Mouse (Mus musculus) adrenal gland, adult 8-10 months (tissue): ENCODE results near the gene Slc6a9. TPM values are rescaled to one million over a fixed set of nuclear protein-coding genes. Genes with fewer than 3 reads are reported as not detected.

Experiments
- DNase-seq: peaks from one replicate; pipeline ENCODE4 v3.0.0; 2022
- total RNA-seq, 4 experiments: library from RNA; stranded (reverse); gene quantifications; 2 replicates each; pipeline ENCODE4 v1.2.4; 2022

Slc6a9 gene
- total RNA-seq, 4 experiments from 2014 or later = 15.7 to 23.6 (median 19.2) TPM

DNA sequence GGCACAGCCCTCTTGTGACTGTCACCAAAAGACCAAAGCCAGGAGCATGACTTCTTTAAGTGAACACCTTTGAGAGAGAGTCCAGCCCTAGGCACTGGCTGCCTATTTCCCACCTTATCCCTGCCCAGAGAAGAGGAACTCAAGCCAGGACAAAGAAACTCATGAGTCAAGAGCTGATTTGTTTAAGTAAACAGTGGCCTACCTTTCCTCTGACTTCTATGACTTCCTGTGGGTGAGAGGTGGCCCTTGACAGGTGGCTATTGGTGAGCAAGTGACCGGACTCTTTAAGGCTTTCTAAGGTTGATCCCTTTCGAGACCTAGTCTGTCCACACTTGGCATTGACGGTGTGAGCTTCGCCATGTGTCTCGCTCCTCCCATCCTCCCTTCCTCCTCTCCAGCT lies 6.5 kb downstream of the Slc6a9 start:
- no peak for DNase-seq

DNA sequence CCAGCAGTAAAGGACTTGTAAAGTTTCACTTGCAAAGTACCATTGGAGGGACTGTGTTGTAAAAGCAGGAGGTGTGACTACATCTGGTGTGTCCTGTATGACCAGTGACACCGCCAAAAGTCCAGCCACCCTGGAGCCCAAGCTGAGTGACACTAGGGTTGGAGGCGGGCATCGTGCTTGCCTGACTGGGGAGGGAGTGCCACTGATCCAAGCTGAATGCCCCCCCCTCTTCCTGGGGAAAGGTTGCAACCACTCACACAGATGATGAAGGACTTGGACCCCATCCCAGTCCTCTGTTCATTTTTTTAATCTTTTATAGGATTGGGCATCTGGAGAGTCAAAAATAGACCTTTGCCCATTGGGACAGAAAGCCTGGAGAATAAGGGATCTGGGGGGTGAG lies 7.3 kb downstream of the Slc6a9 start:
- no peak for DNase-seq

DNA sequence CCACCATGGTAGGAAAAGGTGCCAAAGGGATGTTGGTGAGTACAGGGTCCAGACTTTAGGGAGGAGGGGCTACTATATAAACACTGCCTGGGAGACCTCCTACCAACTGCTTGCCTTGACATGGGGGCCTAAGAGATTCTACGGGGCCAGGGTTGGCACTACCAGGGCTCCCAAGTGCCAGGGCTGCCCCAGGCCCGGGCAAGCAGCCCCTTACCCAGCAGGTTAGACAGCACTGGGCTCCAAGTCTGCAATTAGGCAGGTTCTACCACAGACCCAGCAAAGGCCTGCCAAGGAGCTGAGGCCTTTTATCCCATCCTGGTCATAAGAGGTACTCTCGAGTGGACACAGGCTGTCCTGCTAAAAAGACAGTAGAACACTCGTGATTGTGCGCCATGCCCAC lies 8.8 kb downstream of the Slc6a9 start:
- no peak for DNase-seq

DNA sequence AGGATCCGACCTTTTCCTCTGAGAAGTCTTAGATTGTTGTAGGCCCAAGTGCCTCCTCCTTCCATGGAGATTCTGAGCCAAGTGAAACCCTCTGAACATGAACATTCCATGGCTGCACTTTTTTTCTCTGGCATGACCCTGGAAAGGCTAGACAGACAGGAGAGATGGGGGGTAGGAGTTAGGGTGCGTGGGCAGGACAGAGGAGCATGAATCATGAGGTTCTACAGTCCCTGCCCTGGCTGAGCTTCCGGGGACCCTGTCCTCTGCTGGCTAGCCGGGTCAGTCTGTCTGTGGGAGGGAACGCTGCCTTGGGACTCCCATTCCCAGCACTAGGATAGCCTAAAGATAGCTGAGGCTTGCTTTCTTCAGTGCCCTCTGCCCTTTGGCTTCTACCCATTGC lies 10.2 kb downstream of the Slc6a9 start:
- DNase-seq = no peak

DNA sequence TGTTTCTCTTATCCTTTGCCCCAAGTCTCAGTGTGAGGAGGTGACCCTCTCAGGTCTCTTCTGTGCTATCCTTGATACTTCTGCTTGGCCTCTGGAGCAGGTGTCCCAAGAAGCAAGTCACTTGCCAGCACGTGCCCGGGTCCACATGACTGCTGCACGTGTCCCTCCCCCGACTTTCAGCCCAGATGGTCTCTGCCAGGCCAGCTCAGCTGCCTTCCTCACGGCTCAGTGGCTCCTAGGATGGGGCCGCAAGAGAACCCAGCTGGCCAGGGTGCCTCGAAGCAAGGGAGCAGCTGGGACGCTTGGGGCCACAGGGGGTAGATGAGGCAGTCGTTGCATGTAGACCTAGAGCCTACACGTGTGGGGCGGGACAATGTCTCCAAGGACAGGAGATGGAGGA lies 11.0 kb downstream of the Slc6a9 start:
- no peak for DNase-seq

DNA sequence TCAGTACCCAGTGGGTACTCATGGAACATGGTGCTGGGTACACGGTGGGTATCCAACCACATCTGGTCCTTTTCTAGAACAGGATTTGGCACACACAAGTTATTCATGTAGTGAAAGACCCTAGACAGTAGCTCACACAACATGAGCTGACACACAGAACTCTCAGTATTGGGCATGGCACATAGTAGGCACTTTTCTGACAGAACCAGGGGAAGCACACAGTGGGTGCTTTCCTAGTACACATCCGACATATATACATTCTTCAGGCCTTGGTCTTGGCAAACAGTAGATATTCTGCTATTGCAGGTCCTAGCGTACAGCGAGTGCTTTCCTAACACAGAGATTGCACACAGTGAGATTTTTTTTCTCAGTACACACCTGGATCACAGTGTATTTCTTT lies 12.0 kb downstream of the Slc6a9 start:
- DNase-seq = no peak

DNA sequence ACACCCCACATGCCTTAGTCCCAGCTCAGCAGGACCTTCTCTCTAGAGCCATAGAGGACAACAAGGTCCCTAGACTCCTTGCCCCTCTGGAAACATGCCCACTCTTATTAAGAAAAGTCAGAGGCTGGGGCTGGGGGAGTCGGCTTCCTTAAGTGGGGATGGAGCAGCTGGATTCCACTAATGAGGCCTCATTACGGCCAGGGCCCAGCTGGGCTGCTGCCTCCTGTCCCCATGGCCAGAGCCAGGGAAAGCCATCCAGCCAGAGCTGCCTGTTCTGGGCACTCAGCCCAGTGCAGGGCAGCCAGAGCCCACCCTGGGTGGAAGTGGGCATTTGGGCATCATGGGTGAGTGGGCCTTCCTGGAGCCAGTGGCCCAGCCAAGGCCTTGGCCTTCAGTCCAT lies 12.7 kb downstream of the Slc6a9 start:
- DNase-seq = no peak

DNA sequence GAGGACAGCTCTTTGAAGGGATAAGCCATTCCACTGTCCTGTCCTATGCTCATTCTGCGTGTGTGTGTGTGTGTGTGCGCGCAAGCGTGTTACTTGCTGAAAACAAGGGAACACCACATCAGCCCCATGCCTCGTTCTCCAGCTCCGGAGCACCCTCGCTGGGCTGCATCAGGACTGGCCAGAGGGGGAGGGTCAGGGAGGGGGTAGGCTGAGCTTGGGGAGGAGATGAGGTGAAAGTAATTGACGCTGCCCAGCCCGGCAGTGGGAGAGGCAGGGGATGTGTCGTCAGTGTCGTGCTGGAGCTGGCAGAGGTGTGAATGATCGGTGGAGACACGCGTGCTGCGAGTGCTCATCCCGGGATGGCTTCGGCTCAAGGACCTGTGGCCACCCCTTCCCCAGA lies 14.8 kb downstream of the Slc6a9 start:
- no peak for DNase-seq

DNA sequence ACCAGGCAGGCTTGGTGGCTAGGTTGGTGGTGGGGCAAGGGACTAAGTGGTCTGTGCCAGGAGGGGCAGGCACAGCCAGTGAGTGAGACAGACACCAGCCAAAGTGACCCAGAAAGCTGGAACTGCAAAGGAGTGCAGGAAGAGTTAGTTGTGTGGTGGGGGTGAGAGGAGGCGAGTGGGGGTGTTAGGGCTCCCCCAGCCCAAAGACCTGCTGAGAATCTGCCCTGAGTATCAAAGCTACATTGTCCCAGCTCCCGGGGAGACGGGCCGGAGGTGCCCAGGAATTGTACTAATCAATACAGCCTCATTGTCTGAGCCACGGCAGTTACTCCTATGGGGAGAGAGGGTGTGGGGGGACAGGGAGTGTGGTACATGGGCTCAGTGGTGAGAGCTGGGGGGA lies 15.2 kb downstream of the Slc6a9 start:
- no peak for DNase-seq

DNA sequence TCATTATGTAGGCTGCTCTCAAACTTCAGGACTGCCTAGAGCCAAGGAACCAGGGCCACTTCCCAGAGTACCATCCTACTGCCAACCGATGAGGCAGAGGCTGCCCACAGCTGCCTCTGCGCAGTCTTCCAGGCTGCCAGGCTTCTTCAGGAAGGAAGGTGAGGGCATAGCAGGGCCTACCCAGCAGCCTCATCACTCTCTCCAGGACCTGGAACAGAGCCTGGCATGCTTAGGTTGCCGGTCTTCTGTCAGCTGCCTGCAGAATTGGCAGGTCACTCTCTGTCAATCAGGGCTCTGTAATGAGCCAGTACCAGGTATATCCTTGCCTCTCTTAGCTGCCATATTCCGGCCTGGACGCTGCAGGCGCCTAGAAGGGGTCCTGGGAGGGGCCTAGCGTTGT lies 15.9 kb downstream of the Slc6a9 start:
- DNase-seq = no peak

DNA sequence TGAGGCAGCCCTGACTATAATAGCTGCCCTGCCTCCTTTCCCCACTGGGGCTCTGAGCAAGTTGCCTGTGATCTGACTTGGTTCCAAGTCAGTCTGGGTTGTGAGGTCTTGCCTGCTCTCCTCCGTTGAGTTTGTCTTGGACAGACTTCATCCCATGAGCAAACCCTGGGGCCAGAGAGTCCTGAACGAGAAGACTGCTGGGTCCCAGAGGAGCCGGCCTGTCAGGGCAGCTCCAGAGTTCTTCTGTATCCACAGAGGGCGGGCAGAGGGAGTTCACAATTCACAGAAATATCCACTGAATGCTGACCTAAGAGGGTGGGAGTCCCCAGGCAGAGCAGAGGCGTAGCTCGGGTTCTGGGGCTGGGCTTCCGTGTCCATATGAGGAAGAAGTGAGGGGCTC lies 16.6 kb downstream of the Slc6a9 start:
- no peak for DNase-seq

DNA sequence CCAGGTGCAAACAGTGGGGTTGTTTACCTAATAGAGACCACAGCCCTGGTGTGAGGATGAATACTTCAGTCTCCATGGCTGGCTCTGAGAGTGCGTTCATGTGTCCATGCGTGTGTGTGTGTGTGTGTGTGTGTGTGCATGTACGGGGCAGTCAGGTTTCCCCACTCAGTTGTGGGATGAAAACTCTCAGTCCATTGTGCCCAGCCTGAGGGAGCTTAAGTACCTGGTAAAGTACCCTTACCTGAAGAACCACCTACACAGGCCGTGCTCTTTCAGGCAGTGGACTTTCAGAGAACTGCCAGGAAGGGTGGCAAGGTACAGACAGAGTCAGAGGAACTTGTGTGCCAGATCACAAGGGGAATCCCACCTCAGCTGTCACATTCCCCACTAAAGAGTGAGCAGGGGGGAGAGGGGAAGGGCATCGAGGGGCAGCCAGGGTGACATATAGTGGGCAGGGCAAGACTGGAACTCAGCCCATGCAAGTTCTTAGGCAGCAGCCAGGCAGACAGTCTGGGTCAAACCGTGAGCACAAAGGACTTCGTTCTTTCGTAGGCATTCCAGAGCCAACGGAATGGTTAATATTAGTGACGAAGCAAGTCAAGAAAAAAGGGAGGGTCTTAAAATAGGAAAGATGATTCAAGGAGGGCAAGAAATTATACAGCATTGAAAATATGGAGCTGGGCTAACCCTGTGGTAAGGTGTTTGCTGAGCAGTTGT lies 18.0 kb downstream of the Slc6a9 start:
- no peak for DNase-seq

DNA sequence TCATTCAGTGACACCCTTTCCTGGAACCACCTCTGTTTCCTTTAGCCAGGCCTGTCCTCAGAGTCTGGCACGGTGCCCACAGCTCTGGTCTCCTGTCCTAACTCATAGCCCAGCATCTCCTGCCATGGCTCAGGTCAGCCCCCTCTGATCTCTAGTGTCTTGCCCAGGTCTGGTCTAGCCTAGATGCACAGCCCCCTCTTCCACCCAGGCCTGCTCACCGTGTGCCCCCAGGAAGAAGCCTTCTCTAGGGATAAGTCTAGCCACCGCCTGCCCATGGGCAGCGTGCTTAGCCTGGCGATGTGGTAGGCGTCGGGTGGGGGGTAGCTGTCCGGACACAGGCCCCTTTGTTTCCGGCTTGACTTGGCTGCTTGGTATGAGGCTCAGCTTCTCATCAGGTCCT lies 20.8 kb downstream of the Slc6a9 start:
- DNase-seq = no peak

DNA sequence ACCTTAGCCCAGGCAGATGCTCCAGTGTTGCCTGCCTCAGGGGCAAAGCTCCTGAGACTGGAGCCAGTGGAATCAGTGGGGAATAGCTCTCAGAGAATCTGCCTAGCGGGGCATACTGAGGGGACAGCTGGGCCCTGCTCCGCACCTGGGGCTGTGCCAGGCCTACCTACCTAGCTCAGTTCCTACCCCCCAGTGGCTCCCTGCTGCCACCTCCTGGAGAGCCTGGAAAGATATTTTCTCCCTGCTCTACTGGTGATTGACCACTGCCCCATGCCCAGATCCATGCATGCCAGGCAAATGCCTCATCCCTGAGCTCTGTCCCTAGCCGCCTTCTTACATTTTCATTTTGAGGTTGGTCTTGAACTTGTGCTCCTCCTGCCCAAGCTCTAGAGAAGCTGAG lies 24.5 kb downstream of the Slc6a9 start:
- no peak for DNase-seq

DNA sequence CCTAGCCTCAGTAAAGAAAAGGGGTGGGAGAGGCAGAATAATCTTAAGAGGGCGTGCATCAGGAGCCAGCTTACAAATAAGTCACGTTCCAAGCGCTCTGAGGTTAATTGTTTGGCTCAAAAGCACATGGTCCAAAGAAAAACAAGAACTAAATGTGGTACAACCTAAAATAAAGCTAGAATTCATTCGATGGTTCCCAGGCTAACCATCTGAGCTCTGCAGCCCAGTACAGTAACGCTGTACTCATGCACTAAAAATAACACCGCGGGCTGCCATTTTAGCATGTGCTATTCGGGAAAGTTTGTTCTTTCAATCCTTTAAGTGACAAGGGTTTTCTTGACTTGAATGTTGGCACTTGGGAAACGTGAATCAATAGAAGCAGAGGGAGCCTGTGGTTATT lies 26.3 kb downstream of the Slc6a9 start:
- DNase-seq = no peak

DNA sequence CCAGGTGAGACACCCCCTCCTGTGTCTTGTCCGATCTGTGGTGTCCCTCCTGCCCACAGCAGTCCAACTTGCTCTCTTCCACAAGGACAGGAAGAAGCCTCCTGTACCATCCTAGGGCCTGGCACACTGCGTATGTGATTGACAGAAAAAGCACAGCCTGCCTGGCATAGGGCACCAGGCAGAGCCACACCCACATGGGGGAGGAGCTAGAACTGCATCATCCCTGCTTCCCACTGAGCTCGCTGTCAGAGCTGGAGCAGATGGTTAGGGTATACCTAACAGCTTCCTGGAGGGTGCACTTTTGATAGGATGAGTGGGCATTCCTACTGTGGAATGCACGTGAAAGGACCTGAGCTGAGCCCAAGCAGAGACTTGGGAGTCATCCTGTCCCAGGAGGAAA lies 28.5 kb downstream of the Slc6a9 start:
- no peak for DNase-seq

DNA sequence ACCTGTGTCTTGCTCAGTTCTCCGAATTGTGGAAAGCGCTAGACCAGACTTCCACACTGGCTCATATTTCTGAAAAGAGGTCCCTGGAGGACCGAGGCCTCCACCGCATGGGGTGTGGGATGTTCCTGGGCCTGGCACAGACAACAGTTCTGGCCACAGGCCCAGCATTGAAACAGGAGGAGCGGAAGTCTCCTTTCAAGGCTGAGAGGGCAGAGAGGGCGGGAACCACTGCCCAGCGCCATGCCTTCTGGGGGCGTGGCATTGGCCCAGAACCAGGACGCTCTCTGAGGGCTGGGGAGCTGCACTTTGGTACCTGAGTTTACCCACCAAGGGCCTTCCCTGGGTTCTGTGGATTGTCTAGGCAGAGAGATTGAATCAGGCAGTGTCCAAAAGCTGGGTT lies 31.8 kb downstream of the Slc6a9 start:
- peak; percentile 86 for DNase-seq

DNA sequence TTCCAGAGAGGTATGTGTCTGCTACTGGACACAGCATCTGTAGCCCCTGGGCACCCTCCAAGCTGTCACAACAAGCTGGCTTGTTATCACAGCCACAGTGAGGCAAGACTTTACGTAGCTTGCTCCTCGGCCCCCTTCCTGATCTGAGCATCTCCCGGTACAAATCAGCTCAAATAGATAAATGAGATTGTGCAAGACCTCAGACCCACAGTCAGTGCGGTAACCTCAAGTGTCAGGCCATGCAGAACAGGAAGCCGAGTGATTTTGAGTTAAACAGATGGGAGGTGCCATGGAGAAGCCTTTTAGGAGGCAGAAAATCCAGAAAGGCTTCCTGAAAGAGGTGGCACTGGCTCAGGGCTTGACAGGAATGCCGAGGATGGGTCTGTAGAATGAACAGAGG lies 32.7 kb downstream of the Slc6a9 start:
- no peak for DNase-seq

DNA sequence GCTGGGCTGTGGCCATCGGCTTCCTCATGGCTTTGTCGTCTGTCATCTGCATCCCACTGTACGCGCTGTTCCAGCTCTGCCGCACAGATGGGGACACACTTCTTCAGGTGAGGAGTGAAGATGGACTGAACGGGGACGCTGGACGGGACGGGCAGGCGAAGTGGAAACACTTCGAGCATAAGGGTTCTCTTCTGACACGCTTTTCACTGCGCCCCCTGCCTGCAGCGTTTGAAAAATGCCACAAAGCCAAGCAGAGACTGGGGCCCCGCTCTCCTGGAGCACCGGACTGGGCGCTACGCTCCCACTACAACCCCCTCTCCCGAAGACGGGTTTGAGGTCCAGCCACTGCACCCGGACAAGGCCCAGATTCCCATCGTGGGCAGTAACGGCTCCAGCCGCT lies 33.5 kb downstream of the Slc6a9 start:
- no peak for DNase-seq

DNA sequence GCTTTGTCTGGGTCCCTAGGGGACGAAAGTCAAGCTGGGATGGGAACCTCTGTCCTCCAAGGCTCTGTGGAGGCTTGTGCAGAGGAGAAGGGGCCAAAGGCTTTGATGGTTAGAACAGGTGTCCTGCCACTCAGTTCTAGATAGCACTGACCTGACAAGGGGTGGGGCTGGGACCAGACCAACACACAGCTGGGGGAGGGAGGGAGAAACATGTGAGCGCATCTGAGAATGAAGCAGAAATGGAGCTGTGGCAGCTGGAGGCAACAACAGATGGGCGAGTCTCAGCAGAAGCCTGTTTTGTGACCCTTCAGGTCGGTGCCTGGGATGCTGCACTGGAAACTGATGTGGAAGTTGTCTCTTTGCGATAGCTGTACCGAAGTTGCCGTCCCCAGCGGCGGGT lies 35.0 kb downstream of the Slc6a9 start:
- no peak for DNase-seq

DNA sequence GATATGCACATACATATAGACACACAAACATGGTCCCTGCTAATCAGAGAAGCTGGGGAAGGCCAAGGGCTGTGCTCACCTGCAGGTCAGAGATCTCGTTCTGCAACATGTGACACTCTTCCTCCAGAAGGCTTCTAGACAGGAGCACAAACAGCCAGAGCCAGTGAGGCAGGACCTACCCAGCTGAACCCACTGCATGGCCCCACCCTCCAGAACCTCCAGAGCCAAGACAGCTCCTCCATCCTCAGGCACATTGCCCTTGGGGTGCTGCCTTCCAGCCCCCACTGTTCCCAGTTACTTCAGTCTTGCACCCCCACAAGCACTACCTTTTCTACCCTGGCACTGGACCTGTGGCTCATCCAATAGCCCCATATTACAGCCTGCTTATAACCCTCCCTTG lies 36.1 kb downstream of the Slc6a9 start:
- DNase-seq = no peak

DNA sequence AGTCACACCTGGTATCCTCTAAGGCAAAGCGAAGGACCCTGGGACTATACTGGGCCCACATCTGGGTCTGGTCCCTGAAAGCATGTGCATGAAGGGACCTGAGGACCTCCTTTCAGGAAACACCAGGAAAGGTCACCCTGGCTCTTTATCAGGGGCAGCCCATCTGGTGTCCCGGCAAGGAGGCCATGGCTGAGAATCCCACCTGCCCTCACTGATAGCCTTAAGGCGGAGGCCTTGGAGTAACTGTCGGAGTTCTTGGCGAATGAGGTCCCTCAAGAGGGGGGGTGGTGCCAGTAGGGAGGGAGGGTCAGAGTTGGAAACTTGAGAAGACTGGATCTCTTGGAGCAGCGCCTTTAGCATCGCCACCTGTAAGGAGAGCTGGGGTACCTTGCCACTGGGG lies 37.5 kb downstream of the Slc6a9 start:
- no peak for DNase-seq

DNA sequence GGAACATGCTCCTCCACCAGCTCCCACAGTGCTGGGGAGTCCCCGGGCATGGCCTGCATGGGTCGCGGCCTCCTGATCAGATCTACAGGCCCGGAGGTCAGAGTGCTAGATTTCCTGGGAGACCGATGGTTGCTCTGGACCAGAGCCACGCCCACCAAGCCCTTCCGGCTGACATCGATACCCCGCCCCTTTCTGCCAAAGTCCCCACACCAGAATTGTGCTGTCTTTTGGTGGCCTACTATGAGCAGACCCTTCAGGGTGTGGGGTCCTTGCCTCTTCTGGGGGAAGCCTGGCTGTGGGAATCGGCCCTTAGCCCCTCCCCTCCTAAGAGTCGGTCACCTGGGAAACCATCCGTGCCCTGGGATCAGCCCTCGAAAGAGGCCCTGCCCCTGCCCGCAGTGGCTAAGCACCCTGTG lies 38.2 kb downstream of the Slc6a9 start, which contains the start of gene Ccdc24:
Ccdc24 (minus strand) TSS at position 87 of the 416 bp plus-strand sequence.
- no peak for DNase-seq

DNA sequence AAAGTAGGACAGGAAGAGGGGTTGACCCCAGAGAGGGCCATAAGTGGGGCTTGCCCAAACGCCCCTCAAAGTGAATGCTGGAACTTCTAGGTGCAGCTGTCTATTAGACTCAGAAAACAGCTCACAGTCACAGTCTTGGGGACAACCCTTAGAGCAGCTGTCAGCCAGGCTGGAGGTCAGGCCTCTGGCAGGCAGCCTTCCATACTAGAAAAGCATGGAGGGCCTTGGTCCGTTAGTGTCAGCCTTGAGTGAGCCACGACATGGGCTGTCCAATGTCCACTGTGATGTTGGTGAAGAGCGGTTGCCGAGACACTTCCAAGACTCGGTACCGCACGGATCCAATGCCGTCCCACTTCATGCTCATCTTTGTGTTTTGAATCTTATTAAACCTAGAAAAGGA lies 39.3 kb downstream of the Slc6a9 start:
- DNase-seq = no peak

DNA sequence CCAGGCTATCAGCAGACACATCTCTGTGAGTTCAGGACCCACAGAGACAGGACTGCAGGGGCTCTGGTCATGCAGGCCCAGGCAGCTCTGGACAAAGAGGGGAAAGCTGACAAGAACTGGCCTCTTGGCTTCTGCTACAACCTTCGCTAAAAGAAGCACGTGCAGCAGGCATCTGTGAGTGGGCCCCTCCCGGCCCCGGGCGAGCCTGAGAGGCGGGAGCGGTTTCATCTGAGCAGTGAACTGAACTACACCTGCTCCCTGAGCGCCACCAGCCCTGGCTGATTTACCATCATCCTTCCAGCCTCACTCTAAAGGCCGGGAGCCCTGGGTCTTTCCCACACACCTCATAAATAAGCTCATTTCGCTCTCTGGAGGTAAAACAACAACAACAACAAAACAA lies 44.0 kb downstream of the Slc6a9 start:
- no peak for DNase-seq
